Mouse (Mus musculus) adrenal gland, adult 2 months (tissue): Measurements from ENCODE around the gene Tcf20. TPM values are rescaled to one million over a fixed set of nuclear protein-coding genes. Genes with fewer than 3 reads are reported as not detected.
A peak's percentile ranks its signal among the peaks of the same experiment; 100 is the strongest.

ENCODE experiments used
- DNase-seq: peaks from one replicate; pipeline ENCODE4 v3.0.0; 2021
- polyA plus RNA-seq: library from polyadenylated mRNA; depleted of rRNA; stranded (reverse); fragments of >200 nt; gene quantifications from 2 replicates; pipeline ENCODE4 v1.2.3, GENCODE M21; 2012
- total RNA-seq, 2 experiments: library from RNA; stranded (reverse); gene quantifications; 2 replicates each; pipeline ENCODE4 v1.2.3; 2021

Tcf20 gene
- total and polyA plus RNA-seq, 3 experiments: 13.9 to 103 (median 80.6) TPM

DNA sequence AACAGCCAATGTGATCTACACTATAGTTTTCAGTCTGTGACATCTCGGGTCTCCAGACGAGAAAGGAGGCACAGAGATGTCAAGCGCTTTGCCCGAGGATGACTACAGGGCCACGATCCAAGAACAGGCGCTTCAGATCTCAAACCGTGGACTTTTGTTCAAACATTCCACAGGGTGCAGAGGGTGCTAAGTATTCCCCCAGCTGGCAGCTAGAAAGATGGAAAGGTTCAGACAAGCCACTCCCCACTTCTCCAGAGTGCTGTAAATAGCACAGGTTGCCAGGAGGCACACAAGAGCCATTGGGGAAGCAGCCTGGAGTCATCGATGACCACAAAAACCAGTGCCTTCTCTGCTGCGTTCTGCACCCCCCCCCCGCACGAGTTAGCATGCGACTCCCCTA is 28.5 kb downstream of the Tcf20 start:
- DNase-seq: no peak

DNA sequence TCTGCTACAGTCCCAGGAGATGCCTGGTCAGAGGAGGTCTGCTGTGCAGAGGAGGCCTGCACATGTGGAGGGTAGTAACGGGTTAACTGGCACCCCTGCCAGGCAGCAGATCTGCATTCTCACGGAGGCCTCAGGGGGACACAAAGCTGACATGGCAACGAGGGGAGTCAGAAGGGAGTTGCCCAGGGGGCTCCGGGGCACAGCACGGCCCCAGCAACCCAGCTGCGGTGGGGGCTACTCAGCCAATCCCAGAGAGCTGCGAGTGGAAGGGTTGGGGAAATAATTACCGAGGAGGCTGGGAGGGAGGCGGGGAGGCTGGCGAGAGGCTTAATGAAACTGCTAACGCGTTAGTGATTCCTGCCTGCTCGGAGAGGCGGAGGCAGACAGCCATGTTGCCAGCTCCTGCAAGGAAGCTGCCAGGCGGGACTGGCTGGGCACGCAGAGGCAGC is 29.4 kb downstream of the Tcf20 start:
- no peak for DNase-seq

DNA sequence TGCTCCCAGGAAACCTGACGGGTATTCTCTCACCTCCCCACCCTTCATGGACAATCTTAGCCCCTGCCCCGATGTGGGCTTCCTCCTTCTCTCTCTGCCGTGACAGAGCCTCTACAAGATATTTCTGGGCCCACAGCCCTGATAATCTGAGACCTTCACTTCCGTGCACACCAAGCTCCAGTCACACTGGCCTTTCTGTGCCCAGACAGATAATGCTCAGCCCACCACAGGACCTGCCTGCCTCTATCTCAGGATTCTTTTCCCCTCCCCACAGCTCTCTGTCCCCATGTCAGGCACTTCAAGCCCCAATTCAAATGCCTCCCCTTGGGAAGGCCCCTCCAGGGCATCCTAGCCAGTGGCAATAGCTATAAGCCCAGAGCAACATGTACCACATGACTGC is 31.0 kb downstream of the Tcf20 start:
- no peak for DNase-seq

DNA sequence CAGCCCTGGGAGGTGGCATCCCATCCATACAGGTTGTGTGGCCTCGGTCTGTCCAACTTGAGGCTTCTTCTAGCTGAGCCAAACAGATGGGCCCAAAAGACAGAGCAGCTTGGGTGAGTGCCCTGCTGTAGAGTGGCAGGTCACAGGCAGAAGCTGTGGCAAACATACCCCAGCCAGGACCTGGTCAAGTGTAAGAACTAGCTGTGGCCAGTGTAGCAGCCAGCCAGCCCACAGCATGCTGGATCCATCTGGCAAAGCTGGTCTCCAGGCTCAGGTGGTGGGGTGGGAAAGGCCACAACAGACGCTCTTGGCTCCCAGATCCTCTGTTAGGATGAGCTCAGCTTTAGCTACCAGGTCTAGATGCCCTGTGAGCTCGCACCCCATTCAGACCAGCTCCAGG is 31.4 kb downstream of the Tcf20 start:
- DNase-seq: no peak

DNA sequence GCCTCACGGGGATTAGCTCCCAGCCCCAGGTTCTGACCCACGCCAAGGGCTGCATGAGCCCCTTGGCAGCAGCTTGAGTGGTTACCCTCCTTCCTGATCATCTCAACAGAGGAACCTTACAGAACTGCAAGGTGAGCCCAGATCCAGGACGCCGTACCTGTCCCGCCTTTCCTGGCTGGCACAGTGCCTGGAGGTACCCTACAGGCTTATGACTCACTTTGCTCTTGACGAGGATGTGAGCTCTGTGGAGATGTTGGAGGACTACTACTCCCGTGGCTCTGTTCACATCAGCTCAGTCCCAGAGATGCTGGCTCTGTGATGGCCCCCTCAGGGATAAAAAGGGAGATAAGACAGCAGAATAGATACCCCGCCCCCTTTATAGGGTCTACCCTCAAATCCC is 32.4 kb downstream of the Tcf20 start:
- no peak for DNase-seq

DNA sequence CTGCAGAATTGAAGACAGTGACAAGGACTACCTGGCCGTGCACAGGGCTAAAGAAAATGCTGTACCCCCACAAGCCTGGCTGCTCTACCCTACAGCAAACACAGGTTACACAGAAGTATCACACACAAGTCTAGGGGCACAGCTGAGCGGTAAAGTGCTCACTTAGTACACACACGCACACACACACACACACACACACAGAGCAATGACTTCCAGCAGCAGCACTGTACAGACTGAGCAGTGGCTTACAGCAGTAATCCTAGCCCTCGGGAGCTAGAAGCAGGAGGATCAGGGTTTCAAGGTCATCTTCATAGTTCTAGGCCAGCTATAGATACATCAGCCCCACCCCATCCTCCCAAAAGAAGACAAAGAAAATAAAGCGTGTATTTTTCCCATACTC is 33.6 kb downstream of the Tcf20 start:
- no peak for DNase-seq

DNA sequence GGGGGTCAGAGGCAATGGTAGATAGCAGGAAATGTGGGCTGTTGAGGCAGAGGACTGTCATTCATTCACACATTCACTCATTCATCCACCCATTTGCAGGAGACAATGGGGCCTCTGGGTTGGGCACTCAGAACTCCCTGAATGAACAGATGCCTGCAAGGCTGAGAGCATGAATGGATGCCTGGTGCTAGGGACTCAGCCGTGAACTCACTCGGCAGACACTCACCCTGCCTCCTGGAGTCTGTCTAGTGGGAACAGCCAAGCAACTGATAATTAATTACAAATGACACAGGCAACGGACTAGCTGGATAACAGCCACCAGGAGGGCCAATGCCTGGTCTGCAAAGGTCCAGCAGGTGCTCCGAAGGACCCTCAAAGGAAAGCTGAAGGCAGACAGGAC is 34.6 kb downstream of the Tcf20 start:
- no peak for DNase-seq

DNA sequence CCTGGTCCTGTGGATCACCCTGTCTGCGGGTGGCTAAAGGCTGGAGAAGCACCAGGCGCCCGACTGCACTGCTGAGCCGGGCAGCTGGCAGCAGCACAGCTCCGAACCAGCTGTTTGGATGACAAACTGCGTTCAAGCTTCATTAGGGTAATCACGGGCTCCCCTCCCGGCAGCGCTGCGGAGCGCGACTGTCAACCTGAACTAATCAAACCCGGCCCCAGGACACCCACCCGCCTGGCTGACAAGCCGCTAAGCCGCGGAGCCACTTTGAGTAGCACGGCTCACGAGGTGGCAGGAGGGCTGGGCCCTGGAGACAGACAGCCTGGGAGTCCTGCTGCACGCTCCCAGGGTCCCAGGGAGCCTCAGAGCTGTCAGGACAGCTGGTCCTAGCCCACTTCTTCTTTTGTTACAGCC is 35.4 kb downstream of the Tcf20 start:
- no peak for DNase-seq

DNA sequence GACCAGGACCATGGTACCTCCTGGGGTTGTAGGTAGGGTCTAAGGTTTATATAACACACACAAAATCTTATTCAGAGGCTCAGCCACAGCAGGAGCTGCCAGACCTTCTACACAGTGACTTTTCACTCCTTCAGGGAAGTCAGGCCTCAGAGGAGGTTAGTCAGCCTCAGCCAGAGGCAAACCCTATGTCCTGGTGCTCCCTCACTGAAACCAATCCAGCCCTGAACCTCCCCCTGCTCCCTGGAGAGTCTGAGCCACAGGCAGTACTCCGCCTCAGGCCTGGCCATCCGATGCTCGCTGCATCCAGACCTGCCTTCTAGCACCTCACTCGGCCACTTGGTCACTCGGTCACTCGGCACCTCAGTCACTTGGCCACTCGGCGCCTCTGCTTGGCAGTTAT is 37.4 kb downstream of the Tcf20 start:
- no peak for DNase-seq

DNA sequence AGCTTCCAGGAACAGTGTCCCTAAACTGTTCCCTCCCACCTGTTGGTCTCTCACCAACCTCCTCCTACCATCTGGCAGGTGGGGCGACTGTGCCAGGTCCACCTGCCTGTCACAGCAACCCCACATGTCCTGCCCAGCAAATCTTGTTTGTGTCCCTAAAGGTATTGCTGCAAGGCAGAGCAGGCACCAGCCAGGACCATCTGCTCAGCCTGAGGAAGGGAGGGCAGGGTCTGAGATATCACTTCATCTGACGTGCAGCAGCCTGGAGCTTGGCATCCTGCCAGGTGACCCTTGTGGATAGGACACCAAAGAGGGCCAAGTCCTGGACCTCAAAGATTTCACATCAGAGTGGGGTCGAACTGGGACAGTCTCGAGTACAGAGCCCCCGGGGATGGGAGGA is 40.2 kb downstream of the Tcf20 start:
- no peak for DNase-seq

DNA sequence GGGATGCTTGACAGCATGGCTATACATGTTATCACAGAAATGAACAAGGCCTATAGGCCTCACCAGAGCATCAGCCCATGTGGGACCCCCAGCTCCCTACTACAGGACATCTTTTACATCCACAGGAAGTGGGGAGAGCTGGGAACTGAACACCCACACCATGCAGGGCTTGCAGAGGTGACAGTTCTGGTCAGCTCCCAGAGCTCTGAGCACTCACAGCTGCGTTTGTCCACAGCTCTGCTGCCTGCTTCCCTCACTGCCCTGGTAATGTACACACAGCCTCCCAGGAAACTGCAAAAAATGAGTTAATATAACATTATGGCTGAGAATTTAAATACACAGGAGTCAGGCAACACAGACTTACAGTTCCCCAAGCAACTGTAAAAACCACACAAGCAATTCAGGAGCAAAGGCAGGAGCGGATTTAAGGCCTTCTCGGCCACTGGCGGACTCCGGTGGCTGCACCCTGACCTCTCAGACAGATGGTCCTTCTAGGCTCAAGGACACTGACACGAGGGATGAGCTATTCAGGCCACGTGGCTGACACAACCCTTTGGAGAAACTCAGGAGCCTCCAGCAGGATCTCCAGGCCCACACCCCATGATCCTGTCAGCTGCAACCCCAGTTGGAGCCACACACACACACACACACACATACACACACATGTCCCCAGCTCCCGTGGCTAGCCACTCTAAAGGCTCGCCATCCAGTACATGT is 43.0 kb downstream of the Tcf20 start:
- peak; percentile 76 for DNase-seq

DNA sequence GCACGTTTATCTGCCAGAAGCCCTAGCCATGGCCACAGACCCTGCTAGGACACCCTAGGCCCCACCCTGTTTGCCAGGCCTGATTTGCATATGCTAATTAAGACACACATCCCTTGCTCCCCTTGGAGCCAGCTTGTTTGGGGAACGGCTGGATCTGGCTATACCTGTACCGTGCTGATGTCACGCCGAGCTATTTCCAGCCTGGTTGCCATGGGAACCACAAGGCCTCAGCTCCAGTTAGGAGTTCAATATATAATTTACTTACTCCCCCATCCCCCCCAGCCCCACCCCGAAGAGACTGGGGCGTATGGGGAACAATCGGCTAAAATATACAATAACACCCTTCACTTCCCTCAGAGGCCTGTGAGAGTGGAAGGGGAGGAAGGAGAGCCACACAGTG is 45.9 kb downstream of the Tcf20 start:
- no peak for DNase-seq

DNA sequence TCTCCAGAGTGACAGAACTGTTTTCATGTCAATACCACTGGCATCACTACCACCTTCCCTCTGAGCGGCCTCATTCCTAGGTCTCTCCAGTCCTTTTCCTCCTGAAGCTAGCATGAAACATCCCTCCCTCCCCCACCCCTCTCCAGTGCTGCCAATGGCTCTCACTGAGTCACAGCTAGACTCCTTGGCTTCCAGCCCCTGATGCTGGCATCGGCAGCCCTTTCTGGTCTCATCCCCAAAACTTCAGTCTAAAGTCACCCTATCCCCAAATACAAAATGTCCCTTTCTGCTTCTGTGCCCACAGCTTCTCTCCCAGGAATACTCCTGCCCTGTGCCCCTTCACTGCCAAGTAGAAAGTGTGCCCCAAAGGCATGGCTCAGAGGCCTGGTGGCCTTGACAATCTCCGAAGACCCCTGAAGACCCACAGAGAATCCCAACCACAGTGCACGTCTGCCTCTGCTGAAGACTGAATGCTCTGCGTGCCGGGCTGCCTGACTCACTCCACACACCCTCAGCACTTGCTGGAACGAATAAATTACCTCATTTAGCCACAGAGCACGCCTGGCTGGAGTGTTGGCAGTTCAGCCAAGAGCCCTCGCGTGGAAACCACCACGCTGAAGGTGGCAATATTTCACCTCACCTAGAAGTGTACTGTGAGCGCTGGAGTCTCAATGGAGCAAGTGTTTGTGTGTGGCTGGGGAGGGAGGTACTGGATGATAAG is 47.0 kb downstream of the Tcf20 start:
- peak; percentile 62 for DNase-seq

DNA sequence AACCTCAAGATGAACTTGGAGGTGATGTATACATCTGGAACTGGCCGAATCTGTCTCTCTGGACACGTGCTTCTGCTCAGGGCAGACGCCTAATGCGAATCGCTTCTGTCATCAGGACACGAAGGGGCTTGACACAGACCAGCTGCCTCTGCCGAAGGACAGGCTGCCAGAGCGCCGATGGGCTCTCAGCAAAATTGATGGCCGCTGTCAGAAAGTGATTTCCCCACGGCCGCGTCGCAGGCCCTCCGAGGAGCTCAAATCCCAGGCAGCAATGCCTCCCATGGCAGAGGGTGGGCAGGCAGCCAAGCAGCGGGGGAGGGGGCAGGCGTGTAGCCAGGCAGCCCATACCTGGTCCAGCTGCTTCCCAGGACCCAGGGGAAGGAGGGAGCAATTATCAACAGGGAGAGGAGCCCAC is 49.5 kb downstream of the Tcf20 start:
- DNase-seq: peak; percentile 82

DNA sequence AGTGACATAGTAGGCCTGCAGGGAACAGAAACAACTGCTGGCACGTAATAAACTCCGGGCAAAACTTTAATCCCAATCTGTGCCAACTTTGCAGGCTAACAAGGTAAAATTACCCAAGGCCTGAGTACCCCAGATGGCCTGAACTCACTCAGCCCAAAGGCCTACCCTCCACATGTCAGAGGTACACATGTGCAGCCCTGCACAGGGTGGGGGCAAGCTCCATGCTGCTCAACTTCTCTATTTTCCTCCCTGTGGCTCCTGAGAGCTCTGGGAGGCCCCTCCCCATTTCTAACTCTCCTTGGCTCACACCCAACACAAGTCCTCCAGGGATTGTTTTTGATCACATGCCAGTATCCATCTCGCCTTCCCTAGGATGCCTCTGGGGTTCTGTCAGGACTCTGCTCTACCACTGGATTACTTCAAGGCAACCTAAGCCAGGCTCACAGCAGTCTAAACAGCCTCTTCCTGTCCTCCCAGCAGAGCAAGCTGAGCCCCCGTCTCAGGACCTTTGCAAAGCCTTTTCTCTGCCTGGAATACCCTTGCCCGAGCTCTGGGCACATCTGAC is 50.2 kb downstream of the Tcf20 start:
- DNase-seq: no peak

DNA sequence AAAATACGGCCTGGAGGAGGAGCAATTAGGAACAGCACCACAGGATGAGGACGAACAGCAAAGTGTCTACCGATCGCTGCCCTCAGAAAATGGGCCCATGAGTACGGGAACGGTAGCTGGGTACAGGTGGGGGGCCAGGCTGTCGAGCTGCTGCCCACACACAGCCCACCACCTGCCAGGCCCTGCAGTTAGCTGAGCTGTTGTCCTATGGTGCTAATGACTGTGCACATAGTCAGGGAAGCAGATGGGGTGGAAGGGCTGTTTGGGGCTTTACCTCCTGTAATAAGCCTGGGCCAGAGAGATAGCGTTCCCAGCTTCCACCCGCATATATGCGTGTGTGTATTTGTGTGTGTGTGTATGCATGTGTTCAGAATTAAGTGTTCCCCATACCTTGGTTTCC is 52.7 kb downstream of the Tcf20 start:
- DNase-seq: no peak

DNA sequence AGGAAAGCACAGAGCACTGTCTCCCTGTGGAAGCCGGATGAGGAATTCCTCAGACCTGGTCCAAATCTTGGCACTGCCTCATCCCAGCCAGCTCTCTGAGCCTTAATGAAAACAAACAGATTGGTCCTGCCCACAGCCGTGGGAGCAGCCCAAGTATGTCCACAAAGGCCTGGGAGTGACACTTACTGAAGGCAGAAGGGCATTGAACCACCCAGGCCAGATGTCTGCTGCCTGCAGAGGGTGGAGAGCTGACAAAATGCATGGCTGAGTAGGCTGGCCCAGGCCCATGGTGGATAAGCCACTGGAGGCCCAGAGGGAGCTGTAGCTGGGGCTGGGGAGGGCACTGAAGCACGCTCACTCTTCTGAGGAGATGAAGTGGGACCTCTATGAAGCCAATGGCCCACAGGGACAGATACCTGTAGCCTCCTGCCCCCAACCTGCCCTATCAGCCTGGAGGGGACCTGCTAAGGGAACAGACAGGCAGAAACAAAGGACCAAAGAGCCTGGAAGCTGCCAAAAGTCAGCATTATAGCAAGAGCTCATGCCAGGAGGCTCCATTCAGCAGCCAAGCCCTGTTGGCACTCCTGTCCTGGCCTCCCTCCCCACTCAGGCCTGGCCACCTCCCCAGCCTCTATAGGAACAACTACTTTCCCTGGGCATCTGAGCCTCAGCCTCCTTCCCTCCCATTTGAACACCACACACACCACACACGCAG is 54.6 kb downstream of the Tcf20 start:
- DNase-seq: no peak

DNA sequence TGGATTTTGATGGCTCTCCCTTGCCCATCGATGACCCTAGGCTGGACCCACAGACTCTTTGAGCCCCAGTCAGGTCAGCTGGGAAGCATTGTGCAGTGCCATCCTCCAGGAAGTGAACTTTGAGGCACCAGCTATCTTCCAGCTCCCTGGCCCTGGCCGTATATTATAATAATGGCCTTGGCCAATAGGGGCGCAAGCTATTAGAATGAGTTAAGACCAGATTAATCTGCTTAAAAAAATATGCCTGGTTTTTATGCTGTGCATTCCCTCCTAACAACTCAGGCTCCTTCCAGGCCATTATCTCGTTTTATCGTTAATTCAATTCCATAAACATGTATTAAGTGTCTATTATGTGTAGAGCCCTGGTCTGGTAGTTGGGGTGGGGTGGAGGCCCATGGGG is 56.2 kb downstream of the Tcf20 start:
- no peak for DNase-seq

DNA sequence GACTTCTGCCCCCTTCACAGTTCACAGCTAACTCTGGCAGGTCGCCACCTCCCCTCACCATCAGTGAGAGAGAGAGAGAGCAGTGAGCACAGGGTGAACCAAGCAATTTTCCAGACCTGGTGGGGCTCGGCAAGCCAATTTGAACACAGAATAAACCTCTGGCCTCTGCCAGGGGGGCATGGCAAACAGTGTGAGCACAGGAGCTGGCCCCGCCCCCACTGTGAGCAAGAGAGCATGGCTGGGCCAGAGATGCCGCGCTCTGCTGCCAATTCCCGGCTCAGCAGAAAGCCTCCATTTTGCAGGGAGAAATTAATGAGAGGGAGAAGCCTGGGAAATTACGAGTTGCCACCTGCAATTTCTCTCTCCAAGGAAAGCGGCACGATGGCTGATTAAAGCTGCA is 58.1 kb downstream of the Tcf20 start:
- no peak for DNase-seq

DNA sequence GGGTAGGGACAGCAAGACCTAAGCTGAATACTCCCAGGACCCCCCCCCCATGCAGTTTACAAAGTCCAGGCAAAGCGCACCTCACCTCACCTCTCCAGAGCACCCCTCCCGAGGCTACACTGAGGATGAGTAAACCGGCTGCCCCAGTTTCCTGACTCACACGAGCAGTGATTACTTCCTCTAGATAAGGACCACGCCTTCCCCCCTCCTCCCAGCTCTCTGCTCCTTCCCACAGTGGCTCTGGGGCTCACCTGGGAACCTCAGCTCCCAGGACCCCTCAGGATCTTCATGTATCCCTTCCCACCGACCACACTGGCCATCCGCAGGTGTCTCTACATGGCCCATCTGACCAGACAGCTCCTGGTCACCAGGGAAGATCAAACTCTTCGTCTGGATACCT is 58.8 kb downstream of the Tcf20 start:
- peak; percentile 59 for DNase-seq

DNA sequence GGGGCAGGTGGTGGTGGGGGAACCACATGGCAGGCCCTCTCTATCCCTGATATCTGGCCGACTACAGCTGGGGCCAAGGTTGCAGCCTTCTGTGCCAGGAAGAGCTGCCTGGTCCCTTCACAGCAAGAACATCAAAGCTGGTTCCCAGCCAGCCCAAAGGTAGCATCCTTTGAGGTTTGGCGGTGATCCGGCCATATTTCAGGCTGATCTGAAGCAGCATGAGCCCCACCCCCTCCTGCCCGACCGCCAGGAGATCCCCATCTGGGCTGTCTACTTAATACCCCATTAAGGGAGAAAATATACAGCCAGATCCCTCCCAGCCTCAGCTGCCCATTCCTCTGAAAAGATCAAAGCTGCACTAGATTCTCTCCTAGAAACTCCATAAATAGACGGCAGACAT is 59.6 kb downstream of the Tcf20 start:
- peak; percentile 77 for DNase-seq

DNA sequence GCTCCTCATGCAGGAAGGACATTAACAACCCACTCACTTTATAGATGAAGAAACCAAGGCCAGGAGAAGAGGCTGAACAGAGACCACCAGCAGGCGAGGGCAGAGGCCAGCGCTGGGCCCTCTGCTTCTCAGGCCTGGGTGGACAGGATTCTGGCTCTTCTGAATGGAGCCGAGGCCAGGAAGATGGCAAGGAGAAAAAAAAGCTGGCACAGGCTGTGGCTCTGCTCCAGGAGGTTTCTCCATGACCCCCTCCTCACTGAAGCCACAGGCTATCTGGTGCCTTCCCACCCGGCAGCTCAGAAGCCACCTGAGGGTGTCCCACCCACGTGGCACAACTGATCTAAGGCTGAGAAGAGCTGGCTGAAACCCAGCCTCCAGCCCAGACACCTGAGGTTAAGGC is 60.6 kb downstream of the Tcf20 start:
- no peak for DNase-seq
